Comparison of ENCODE assay signal across 27 mouse cellular contexts in the genomic region with DNA sequence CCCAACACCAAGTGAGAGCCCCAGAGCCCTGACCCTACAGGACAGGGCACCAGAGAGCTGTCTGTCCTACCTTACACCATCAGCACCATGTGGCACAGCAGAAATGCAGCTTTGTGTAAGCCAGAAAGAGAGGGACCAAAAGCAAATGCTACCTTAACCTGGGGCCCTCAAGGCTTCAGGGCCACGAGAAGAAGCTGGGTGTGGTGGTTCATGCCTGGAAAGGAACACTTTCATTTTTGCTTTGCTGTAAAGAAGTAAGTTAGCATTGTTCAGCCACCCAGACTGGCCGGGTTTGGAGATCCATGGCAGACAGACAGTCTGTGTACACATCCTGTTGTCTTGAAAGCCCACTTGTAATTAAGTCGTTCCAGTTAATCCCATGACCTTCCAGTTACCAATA.
DNase-seq lines count a peak whose midpoint lies in the region; TF ChIP-seq lines count a peak whose summit lies in the region.
"Had no signal": no experiment of that assay in that cellular context is flagged by ENCODE, and none has a peak within 500 bp of the region (broad histone marks: within the 10 kb centered on the region; RNA-seq: fewer than 3 reads in every experiment).

No protein-coding gene starts in this region.

- 24% methylated on average over 3 of the region's 3 CpGs for WGBS in small intestine, adult 2 months

- TF ChIP-seq POLR2A in small intestine, adult 2 months (IDR thresholded peaks at IDR 0.05; ENCODE audit: low read depth, low read length): no peak

- H3K27ac ChIP-seq in small intestine, adult 2 months (ENCODE audit: insufficient read depth, low read depth, low read length): peak overlapping the region; percentile 35
- H3K27ac ChIP-seq: embryonic facial prominence, embryonic 15.5 days; forebrain, embryonic 12.5 days; heart, embryonic 13.5 days; hindbrain, embryonic 14.5 days; left cerebral cortex, adult 2 months; liver, embryonic 14.5 days; neural tube, embryonic 12.5 days had no signal

- peak; percentile 39 for DNase-seq in CD4-positive helper T cell, adult 2 months (ENCODE audit: low read depth, low spot score)
- peak; percentile 49 for DNase-seq in CD4-positive, CD25-positive, alpha-beta regulatory T cell, adult 2 months (ENCODE audit: low read depth, low spot score)
- DNase-seq in induced T-regulatory cell, adult 2 months (ENCODE audit: low read depth): peak; percentile 63
- DNase-seq in gastrocnemius, postnatal 14 days: no peak
- DNase-seq in spleen, adult 12 weeks (ENCODE audit: low spot score): no peak
- DNase-seq: adrenal gland, postnatal 36 days; B cell, adult 2 months; cerebellum, adult 2 months; cerebellum, postnatal 25 days; forebrain, postnatal 0 days; heart, postnatal 10 days; kidney, postnatal 25 days; liver; lung, adult 2 months; lung, postnatal 10 days; midbrain, embryonic 14.5 days; right cerebral cortex, postnatal 4 days had no signal

- intact Hi-C loops in gastrocnemius, postnatal 14 days (cut with DNase I; ENCODE audit: low total_unique reads): no loop called here

- H3K4me1 ChIP-seq in small intestine, adult 2 months (ENCODE audit: control insufficient read depth, insufficient read depth, insufficient read length, low read length): peaks cover 13% of the 10 kb centered on the region
- H3K4me1 ChIP-seq: neural tube, embryonic 12.5 days had no signal

- H3K36me3 ChIP-seq in small intestine, adult 2 months (ENCODE audit: control insufficient read depth, insufficient read depth, low read length): no peaks in the 10 kb centered on the region
- H3K36me3 ChIP-seq: embryonic facial prominence, embryonic 10.5 days; embryonic facial prominence, embryonic 15.5 days; forebrain, embryonic 12.5 days; heart, embryonic 13.5 days; neural tube, embryonic 12.5 days had no signal

- H3K4me3 ChIP-seq in small intestine, adult 2 months (ENCODE audit: low read depth, low read length): no peak overlapping the region
- H3K4me3 ChIP-seq: embryonic facial prominence, embryonic 10.5 days; embryonic facial prominence, embryonic 15.5 days; forebrain, embryonic 12.5 days; heart, embryonic 13.5 days; left cerebral cortex, adult 2 months; neural tube, embryonic 12.5 days had no signal

- H3K27me3 ChIP-seq in small intestine, adult 2 months (ENCODE audit: control insufficient read depth, insufficient read depth, low read length): no peaks in the 10 kb centered on the region
- H3K27me3 ChIP-seq: embryonic facial prominence, embryonic 15.5 days; forebrain, embryonic 12.5 days; heart, embryonic 13.5 days; neural tube, embryonic 12.5 days; Patski had no signal

- TF ChIP-seq CTCF in small intestine, adult 2 months (IDR thresholded peaks at IDR 0.05; ENCODE audit: extremely low read depth, insufficient read length, insufficient replicate concordance, low read depth, low read length): no peak

Comparison
In these comparisons a context has a peak if more than half of its experiments do, and no peak if none do; other contexts are left out.
1. DNase-seq: peak in CD4-positive helper T cell, adult 2 months (single experiment), CD4-positive, CD25-positive, alpha-beta regulatory T cell, adult 2 months (single experiment) and induced T-regulatory cell, adult 2 months (single experiment); none in gastrocnemius, postnatal 14 days (single experiment) and spleen, adult 12 weeks (single experiment).